Mouse (Mus musculus): ENCODE data around the gene Spsb3.

Spsb3 gene

DNA sequence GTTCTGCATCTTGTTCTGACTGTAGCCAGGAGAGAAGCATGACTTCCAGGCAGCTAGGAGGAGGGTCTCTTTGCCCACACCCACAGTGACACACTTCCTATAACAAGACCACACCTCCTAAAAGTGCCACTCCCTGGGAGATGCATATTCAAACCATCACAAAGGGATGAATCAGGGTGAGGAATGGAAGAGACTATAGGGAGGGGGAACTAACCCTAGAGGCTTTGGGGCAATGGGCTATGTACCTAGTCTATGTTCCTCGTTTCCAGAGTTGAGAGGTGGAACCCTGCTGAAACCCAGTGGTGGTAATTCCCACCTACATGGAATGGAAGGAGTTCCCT, 12.1 kb upstream of the Spsb3 start:
- no peak for DNase-seq (ENCODE audit: low spot score)

DNA sequence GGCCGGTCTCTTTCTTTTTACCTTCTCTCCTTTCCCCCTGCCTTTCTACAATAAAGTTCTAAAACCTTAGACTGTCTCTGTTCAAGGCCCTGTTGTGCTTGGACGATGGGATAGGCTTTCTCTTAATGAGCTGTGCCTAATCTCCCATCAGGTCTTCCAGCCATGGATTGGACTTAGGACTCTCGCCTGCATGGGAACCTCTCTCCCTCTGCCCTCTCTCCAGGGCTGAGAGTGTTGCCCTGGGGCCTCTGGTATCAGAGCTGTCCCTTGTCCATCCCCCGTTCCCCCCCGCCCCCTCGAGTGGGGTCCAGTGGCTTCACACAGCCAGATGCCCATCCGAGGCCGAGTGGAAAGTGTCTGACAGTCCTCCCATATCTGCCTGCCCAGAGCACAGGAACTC, 11.5 kb upstream of the Spsb3 start:
- no peak for DNase-seq (ENCODE audit: low spot score)

DNA sequence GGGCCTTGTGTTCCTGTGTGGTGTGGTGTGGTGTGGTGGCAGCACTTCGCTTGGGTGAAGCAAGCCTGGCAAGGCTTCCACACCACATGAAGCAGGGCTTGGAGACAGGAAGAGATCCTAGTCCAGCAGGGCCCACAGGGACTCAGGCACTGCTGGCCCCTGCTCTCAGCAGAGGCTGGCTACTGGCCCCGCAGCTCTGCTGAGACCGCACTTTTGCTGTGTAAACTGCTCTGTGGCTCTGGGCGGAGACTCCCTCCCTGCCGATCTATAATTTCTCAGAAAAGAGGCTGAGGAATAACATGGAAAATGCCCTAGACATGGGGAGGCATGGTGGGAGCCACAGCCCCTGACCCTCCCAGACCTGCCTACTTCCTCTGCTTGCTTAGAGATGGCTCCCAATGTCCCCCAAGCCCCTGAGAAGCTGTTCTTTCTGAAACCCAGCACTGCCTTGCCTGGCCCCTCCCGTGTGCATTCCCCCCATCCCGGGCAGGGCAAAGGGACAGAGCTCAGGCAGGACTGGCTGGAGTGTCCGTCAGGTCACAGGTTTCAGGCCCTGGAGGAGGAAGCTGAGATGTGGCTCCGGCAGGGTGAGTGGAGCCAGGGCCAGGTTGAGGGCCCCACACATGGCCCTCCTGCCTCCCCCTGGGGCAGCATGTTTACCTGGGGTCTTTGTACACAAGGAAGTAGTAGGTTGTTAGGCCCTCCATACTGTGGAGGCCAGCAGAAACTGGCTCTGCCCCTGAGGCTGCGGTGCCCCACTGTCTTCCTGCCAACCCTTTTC, 8.9 kb upstream of the Spsb3 start:
- DNase-seq (ENCODE audit: low spot score) = no peak

DNA sequence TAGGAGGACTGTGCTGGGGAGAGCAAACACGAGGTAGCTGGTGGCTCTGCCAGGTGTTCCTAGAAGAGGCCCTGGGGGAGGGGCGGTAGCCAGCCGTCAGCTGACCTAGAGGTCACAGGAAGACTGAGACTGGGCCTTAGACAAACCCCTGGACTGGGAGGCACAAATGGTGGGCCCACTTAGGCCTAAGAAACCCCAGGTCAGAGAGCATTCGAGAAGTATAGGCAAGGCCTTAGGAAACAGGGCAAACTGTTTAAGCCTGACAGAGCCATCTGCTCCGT, 8.4 kb upstream of the Spsb3 start:
- DNase-seq (ENCODE audit: low spot score) = no peak

DNA sequence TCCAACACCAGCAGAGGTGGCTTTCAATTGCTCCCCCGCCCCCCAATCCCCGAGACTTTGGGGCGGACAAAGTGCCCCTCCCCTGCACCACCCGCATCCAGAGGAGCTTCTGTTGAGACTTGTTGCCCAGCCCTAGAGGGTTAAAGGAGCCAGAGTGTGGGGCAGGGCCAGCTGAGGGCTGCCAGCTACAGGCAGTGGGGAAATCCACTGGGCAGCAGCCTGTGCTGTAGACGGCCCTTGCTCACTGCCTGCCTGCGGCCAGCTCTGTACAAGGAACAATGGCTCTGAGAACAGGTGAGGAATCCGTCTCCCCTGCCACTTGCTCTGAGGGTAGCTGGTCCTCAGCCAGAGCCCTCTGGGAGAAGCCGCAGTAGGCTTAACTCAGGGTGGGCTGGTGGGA, 7.9 kb upstream of the Spsb3 start:
- DNase-seq (ENCODE audit: low spot score) = no peak

DNA sequence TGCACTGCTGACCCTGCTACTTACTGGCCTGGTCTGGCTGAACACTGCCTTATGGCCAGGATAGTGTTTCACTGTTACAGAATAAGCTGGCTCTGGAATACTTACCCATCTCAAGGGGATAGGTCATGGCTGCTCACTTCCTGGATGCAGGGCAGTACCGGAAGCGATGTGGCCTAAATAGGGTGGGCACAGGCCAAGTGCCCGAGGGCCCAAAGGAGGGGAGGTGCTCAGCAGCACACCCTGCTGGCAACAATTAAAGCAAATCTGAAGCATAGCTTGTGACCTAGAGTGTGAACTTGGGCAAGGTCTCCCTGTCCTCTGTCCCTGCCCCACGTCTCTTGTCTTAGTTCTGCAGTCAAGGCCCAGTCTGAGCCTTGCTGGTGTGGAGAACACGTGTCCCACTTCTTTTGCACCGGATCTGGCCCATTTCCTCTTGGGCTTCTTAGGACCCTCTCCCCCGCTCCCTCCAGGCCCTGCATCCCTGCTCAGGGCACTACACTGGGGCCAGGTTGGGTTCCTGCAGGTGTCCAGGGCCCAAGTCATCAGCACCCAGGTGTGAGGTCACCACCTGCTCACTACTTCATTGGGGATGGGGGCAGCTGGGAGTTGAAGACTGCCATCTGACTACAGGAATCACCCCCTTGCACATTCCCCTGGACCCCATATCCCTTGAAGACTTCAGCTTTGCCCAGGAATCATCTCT, 4.6 kb upstream of the Spsb3 start:
- peak; percentile 18 for DNase-seq (ENCODE audit: low spot score)

GRCm38 (mm10) chr17:24884391-24884790, 2.1 kb upstream of the Spsb3 start:
- DNase-seq (ENCODE audit: low spot score) = no peak

DNA sequence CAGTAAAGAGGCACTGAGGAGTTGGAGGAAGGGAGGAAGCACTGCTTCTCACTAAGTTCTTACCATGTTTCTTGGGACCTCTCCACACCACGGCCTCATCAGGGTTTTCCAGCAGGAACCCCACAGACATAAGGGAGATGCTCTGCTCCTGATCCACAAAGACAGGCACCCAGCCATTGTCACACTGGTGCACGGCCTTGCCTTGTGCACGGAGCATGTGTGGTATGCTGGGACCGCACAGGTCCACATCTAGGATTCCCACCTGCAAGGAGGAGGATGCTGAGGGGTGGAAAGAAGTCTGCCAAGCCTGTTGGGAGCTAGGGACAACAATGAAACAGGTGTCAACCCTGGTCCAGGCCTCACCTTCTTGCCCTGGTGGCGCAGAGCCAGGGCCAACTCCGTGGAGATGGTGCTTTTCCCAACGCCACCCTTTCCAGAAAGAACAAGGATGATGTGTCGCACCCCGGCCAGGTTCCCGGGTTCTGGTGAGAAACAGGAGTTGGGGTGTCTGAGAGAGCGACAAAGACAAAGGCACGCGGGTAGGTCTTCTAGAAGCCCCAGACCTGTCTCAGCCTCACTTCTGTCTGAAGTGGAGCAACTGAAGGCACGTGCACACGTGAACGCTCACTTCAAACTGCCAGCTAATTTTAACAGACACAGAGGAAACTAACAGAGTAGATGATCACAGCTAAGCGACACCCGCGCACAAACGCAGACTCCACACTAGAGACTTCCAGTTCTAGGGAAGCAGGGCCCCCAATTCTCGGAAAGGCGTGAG, 898 bp upstream of the Spsb3 start:
- DNase-seq (ENCODE audit: low spot score) = no peak

DNA sequence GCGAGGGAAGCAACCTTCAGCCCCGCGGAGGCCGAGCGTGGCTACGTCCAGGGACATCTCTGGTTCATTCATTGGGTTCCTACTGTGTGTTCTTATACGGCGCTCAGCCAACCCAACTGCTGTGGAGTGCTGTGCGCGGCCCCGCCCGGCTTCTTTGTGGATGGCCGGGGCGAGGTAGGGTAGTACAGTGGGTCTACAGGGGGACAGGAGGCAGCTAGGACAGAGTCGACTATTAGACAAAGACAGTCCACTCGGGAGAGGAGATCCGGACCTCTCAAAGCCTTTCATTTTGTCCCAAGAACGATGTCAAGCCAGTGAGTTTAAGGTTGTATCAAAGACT, 459 bp downstream of the Spsb3 start:
- DNase-seq (ENCODE audit: low spot score) = no peak

DNA sequence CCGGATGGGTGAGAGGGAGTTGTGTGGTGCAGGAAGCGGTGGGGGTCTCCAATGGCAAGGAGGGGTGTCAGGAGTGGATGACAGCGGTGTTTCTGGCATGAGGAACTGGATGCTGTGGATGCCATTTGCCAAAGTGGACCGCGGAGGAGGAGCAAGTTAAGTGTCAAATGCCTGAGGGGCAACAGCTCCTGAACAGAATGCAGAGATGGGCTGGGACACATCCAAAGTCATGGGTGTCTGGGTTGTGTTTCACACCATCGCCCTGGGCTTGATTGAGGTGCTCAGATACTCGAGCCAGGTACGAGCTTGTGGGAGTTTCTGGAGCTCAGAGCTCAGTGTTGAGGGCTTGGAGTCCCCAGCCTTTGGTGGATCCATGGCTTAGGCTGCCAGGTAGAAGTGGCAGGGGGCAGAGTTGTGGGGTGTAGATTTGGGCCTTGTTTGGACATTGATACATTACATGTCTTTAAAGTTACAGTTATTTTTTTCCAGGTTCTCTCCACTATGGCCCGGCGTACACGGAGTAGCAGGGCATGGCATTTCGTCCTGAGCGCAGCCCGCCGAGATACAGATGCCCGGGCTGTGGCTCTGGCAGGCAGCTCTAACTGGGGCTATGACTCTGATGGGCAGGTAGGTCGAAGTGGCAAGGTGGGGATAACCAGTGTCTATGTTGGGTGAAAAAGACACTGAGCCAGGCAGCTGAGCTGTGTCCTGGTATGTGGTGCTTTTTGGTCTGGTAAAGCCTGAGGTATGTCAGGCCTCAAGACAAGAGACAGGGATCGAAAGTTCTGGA, 1.0 kb downstream of the Spsb3 start:
- no peak for DNase-seq (ENCODE audit: low spot score)

DNA sequence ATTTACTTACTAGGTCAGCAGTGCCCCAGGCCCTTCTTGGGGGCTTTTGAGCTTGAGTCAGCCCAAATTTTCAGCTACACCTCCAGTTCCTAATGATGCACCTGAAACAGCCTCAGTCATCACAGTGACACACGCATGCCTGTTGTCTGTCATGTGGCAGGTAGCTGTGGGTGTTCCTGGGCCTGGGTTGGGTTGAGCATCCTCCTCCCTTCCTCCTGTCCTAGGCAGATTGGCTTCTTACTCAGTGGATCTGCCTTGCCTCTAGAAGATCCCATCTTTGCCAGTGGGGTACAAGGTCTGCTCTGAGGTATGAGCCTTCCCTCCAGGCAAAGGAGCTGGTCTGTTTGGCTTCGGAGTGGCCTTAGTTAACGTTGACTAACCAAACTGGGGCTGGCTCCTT, 2.4 kb downstream of the Spsb3 start:
- no peak for DNase-seq (ENCODE audit: low spot score)

DNA sequence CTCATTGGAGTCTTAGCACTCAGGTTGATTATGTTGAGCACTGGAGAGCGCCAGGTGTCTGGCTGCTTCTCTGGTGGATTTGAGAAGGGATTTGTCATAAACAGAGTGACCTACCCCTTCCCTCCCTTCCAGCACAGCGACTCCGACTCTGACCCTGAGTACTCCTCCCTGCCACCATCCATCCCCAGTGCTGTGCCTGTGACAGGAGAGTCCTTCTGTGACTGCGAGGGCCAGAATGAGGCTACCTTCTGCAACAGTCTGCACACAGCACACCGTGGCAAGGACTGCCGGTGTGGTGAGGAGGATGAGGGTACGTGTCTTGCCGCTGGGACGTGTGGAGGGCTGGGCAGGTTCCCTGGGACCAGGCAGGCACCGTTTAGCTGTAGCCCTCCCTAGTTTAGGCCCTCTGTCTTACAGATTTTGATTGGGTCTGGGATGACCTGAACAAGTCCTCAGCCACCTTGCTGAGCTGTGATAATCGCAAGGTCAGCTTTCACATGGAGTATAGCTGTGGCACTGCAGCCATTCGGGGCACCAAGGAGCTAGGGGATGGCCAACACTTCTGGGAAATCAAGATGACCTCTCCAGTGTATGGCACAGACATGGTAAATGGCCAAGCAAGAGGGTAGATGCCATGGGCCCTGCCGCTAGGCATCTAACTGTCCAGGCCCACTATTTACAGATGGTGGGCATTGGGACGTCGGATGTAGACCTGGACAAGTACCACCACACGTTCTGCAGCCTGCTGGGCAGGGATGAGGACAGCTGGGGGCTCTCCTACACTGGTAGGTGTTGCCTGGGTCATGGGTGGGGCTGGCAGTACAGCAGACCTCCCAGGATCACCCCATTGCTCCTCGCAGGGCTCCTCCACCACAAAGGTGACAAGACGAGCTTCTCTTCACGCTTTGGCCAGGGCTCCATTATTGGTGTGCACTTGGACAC, 4.0 kb downstream of the Spsb3 start:
- DNase-seq (ENCODE audit: low spot score) = no peak

DNA sequence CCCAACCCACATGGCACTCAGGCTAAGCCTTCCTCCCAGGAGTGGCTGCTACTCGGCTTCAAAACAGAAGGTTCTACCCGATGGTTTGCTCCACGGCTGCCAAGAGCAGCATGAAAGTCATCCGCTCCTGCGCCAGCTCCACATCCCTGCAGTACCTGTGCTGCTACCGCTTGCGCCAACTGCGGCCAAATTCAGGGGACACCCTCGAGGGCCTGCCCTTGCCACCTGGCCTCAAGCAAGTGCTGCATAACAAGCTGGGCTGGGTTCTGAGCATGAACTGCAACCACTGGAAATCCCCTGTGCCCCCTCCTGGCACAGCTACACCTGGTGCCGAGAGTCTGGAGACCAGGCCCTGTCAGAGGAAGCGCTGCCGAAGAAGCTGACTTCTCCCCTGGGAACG, 4.9 kb downstream of the Spsb3 start:
- no peak for DNase-seq (ENCODE audit: low spot score)

- no peak for DNase-seq (ENCODE audit: low spot score)
Observed at GRCm38 (mm10) chr17:24892785-24893184, 6.3 kb downstream of the Spsb3 start.

DNA sequence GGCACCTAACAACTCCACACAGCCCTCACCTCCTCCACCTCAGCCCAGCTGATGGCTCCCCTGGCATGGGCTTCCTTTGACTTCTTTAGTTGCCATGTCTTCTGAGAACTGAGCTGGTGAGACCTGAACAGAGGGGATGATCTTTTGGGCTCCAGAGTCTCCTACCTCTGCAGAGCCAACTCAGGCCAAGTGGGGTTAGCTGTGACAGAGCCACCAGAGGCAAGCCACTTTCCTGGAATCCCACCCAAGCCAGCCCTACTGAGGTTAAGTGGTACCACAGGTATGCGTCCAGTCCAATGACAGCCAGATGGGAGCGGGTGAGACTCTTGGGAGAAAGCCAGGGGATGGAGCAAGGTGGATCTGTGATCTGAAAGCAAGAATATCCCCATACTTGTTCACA, 6.8 kb downstream of the Spsb3 start:
- no peak for DNase-seq (ENCODE audit: low spot score)

GRCm38 (mm10) chr17:24894061-24894994, 7.9 kb downstream of the Spsb3 start:
- no peak for DNase-seq (ENCODE audit: low spot score)

GRCm38 (mm10) chr17:24894995-24895547, 8.6 kb downstream of the Spsb3 start, which contains the start of the genes Eme2 and Mrps34:
Gene Eme2, minus strand, starts transcription at chr17:24895087.
Gene Mrps34, plus strand, starts transcription at chr17:24895116.
- peak; percentile 77 for DNase-seq (ENCODE audit: low spot score)

DNA sequence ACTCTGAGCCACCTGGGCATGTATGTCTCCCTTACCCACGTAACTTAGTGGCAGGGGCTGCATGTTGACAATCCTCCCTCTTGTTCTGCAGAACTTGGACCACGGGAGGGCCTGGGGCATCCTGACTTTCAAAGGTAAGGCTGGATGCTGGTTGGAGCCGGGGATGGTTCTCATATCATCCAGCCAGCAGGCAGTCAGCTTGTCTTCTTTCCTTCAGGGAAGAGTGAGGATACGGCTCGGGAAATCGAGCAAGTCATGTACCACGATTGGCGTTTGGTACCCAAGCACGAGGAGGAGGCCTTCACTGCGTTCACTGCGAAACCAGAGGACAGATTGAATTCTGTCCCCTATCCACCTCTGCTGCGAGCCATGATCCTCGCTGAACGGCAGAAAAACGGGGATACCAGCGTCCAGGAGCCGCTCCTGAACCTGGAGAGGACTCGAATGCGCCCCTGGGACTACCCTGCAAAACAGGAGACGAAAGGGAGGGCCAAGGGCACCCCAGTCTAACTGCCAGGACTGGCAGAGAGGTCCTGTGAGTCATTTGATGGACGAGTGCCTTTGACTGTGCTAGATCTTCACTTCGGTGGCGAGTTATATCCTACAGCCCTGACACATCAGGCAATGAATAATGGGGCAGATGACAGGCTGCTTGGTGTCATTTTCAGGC, 9.3 kb downstream of the Spsb3 start:
- no peak for DNase-seq (ENCODE audit: low spot score)

DNA sequence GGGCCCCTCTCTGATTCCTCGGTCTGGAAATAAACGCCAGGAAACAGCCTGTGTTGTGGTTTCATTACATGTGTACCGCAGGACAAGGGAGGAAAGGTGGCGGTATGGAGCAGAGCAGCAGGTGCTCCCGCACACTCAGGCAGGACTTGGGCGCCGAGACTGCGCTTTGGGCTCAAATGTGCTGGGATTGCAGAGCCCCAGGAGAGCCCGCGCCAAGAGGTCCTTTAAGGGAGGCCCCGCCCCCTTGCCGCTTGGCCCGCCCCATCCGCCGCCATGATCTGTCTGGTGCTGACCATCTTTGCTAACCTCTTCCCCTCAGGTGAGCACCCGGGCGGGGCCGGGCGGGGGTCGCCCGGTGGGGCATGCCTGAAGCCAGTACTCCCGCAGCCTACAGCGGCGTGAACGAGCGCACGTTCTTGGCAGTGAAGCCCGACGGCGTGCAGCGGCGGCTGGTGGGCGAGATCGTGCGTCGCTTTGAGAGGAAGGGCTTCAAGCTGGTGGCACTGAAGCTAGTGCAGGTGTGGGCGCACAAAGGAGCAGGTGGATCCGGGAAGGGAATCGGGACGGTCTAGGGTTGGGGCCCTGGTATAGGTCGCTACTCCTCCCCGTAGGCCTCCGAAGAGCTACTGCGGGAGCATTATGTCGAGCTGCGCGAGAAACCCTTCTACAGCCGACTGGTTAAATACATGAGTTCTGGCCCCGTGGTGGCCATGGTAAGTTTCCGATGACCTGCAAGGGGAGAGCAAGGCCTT, 10.0 kb downstream of the Spsb3 start, which contains the start of gene Nme3:
Gene Nme3, plus strand, starts transcription at position 260 of the 752 bp plus-strand sequence.
- peak; percentile 53 for DNase-seq (ENCODE audit: low spot score)

Measured in T-cell, adult 2 months (primary cell).